Mouse (Mus musculus): ENCODE measurements at regions not wholly inside any gene's neighbourhood (a gene's known extent, or its start where the extent isn't known, plus 50 kb on each side); places are given as distances from the start of the nearest gene placed in this dataset.
A peak's percentile ranks its signal among the peaks of the same experiment; 100 is the strongest.

- DNase-seq (ENCODE audit: low spot score in 2 of 2): no peak
Observed at GRCm38 (mm10) chr17:52448701-52449100, 153.8 kb upstream of the Kcnh8 start.

GRCm38 (mm10) chr17:52459303-52459996, 143.1 kb upstream of the Kcnh8 start:
- no peak for DNase-seq (ENCODE audit: low spot score in 2 of 2)

GRCm38 (mm10) chr17:52459997-52460387, 142.5 kb upstream of the Kcnh8 start:
- DNase-seq (ENCODE audit: low spot score in 2 of 2): no peak

- DNase-seq (ENCODE audit: low spot score in 2 of 2): no peak
Observed at GRCm38 (mm10) chr17:52461264-52461663, 141.2 kb upstream of the Kcnh8 start.

GRCm38 (mm10) chr17:52461709-52462141, 140.8 kb upstream of the Kcnh8 start:
- peak; percentile 12 to 15 for DNase-seq (ENCODE audit: low spot score in 2 of 2)

GRCm38 (mm10) chr17:52462361-52462760, 140.1 kb upstream of the Kcnh8 start:
- DNase-seq (ENCODE audit: low spot score in 2 of 2): no peak

- DNase-seq (ENCODE audit: low spot score in 2 of 2): peak; percentile 11 to 31
Observed at GRCm38 (mm10) chr17:52468464-52468863, 134.0 kb upstream of the Kcnh8 start.

GRCm38 (mm10) chr17:52479327-52480086, 123.0 kb upstream of the Kcnh8 start:
- DNase-seq (ENCODE audit: low spot score in 2 of 2): no peak

- no peak for DNase-seq (ENCODE audit: low spot score in 2 of 2)
Observed at GRCm38 (mm10) chr17:52480087-52480638, 122.3 kb upstream of the Kcnh8 start.

- no peak for DNase-seq (ENCODE audit: low spot score in 2 of 2)
Observed at GRCm38 (mm10) chr17:52506760-52507159, 95.7 kb upstream of the Kcnh8 start.

GRCm38 (mm10) chr17:52530260-52530659, 72.2 kb upstream of the Kcnh8 start:
- DNase-seq (ENCODE audit: low spot score in 2 of 2): no peak
